Mouse (Mus musculus) thymus, postnatal 0 days (tissue): ENCODE results near the gene Grsf1. TPM values are rescaled to one million over a fixed set of nuclear protein-coding genes. Genes with fewer than 3 reads are reported as not detected.

Source experiments
- DNase-seq: peaks from one replicate; pipeline ENCODE4 v3.0.0-alpha.2; 2015; ENCODE audit warnings: low spot score
- polyA plus RNA-seq: library from polyadenylated mRNA; unstranded; fragments of >200 nt; fragmentation: Nextera tagmentation; extraction: Ambion mirVana; gene quantifications from 2 replicates; pipeline ENCODE4 v1.2.1, GENCODE M21; 2015

Grsf1 gene
- polyA plus RNA-seq, 1 experiment from 2014 or later: 46.0 TPM

GRCm38 (mm10) chr5:88630883-88631282 is 45.1 kb downstream of the Grsf1 start:
- DNase-seq: no peak

DNA sequence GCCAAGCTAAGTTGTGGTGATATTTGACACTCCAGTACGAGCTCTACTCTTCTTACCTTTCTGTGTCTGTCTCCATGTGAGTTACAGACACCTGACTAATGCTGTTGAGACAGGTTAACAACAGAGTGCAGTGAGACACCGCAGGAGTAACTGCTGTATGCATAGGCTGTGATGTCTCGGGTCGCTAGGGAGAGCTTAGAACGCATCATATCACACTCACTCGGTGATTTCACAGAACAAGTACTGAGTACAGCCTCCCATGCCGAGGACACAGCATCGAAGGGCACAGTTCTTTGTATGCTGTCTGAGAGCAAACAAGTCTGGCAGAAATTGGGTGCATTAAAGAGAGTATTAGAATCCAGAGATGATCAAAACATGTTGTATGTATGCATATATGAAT is 46.0 kb downstream of the Grsf1 start:
- DNase-seq: no peak

- no peak for DNase-seq
Measured at GRCm38 (mm10) chr5:88629125-88629524, 46.8 kb downstream of the Grsf1 start.

DNA sequence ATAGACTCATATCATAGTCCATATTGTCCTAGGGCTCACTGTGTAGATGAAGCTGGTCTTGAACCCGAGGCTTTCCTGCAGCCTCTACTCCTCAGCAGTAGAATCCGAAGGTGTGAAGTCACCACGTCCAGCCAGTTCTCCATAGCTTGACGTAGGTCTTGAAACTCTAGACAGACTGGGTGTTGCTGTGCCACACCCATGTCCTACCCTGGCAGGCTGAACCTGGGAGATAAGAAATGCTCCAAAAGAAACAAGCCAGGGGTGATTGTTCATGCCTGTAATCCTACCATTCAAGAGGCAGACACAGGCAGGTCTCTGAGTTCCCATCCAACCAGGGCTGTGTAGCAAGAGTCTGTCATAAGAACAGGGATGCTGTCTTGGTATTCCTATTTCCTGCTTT is 48.4 kb downstream of the Grsf1 start:
- DNase-seq: no peak

DNA sequence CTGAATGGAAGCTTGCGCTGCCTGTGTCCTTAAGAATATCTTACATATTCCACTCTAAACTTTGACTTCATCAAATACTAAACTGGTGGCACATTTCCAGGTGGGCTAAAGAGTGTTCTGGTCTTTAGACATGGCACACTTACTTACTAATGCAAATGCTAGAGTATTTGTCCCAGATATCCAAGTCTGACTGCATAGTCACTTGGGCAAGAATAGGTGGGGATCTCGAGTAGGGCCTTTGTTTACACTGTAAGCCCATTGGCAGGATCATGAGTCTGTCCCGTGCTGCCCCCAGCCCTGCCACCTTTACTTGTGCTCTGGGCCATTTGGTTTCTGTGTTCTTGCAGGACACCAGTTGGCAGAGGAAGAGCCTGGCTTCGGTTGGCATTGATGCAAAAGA is 59.0 kb downstream of the Grsf1 start:
- DNase-seq: no peak

GRCm38 (mm10) chr5:88614129-88614528 is 61.8 kb downstream of the Grsf1 start:
- DNase-seq: no peak

Other genes with a start within 250 kb of the Grsf1 start
- gene Ambn, start 220.2 kb downstream of the Grsf1 start, polyA plus RNA-seq: 0.17 TPM in 1 of 2 replicates, not detected in the other
- 0.05 and 0.07 TPM in 2 replicates for gene Enam, start 188.2 kb downstream of the Grsf1 start, polyA plus RNA-seq
- 0.42 and 0.44 TPM in 2 replicates for gene Jchain, start 148.3 kb downstream of the Grsf1 start, polyA plus RNA-seq
- 76.9 and 85.8 TPM in 2 replicates for gene Utp3, start 121.7 kb downstream of the Grsf1 start, polyA plus RNA-seq
- 6.7 and 8.4 TPM in 2 replicates for gene Rufy3, start 111.1 kb downstream of the Grsf1 start, polyA plus RNA-seq
- gene Mob1b, start 44.7 kb upstream of the Grsf1 start, polyA plus RNA-seq: 9.4 and 10.2 TPM in 2 replicates
- 279 and 282 TPM in 2 replicates for gene Dck, start 88.8 kb upstream of the Grsf1 start, polyA plus RNA-seq
- gene Slc4a4, start 210.6 kb upstream of the Grsf1 start, polyA plus RNA-seq: 1.1 and 1.5 TPM in 2 replicates